Mouse (Mus musculus): ENCODE results near the gene Lhx5.

Lhx5 gene

GRCm38 (mm10) chr5:120465062-120465461 is 33.6 kb downstream of the Lhx5 start:
- no peaks in the 10 kb centered on the region for H3K27me3 ChIP-seq (ENCODE audit: control insufficient read depth, insufficient read depth, low read length, poor library complexity, severe bottlenecking)
- H3K36me3 ChIP-seq (ENCODE audit: control insufficient read depth, insufficient read depth, low read length, poor library complexity, severe bottlenecking) = no peaks in the 10 kb centered on the region
- DNase-seq (ENCODE audit: low read depth, low spot score) = peak; percentile 69

GRCm38 (mm10) chr5:120465860-120466259 is 34.4 kb downstream of the Lhx5 start:
- Histone ChIP-seq H3K27me3 (ENCODE audit: control insufficient read depth, insufficient read depth, low read length, poor library complexity, severe bottlenecking) (no peaks in the 10 kb centered on the region), H3K36me3 (ENCODE audit: control insufficient read depth, insufficient read depth, low read length, poor library complexity, severe bottlenecking) (no peaks in the 10 kb centered on the region)
- DNase-seq (ENCODE audit: low read depth, low spot score) = no peak

- Histone ChIP-seq H3K36me3 (ENCODE audit: control insufficient read depth, insufficient read depth, low read length, poor library complexity, severe bottlenecking) (no peaks in the 10 kb centered on the region), H3K27me3 (ENCODE audit: control insufficient read depth, insufficient read depth, low read length, poor library complexity, severe bottlenecking) (no peaks in the 10 kb centered on the region)
- no peak for DNase-seq (ENCODE audit: low read depth, low spot score)
These were observed 35.5 kb downstream of the Lhx5 start for GRCm38 (mm10) chr5:120467026-120467425.

- H3K36me3 ChIP-seq (ENCODE audit: control insufficient read depth, insufficient read depth, low read length, poor library complexity, severe bottlenecking) = no peaks in the 10 kb centered on the region
- DNase-seq (ENCODE audit: low read depth, low spot score) = no peak
- no peaks in the 10 kb centered on the region for H3K27me3 ChIP-seq (ENCODE audit: control insufficient read depth, insufficient read depth, low read length, poor library complexity, severe bottlenecking)
These were observed 36.8 kb downstream of the Lhx5 start for GRCm38 (mm10) chr5:120468336-120468735.

- no peak for DNase-seq (ENCODE audit: low read depth, low spot score)
- H3K27me3 ChIP-seq (ENCODE audit: control insufficient read depth, insufficient read depth, low read length, poor library complexity, severe bottlenecking) = no peaks in the 10 kb centered on the region
- H3K36me3 ChIP-seq (ENCODE audit: control insufficient read depth, insufficient read depth, low read length, poor library complexity, severe bottlenecking) = no peaks in the 10 kb centered on the region
These were observed 37.3 kb downstream of the Lhx5 start for GRCm38 (mm10) chr5:120468830-120469229.

- DNase-seq (ENCODE audit: low read depth, low spot score) = no peak
- no peaks in the 10 kb centered on the region for H3K36me3 ChIP-seq (ENCODE audit: control insufficient read depth, insufficient read depth, low read length, poor library complexity, severe bottlenecking)
- H3K27me3 ChIP-seq (ENCODE audit: control insufficient read depth, insufficient read depth, low read length, poor library complexity, severe bottlenecking) = no peaks in the 10 kb centered on the region
These were observed 40.0 kb downstream of the Lhx5 start for GRCm38 (mm10) chr5:120471538-120471937.

- no peaks in the 10 kb centered on the region for H3K27me3 ChIP-seq (ENCODE audit: control insufficient read depth, insufficient read depth, low read length, poor library complexity, severe bottlenecking)
- H3K36me3 ChIP-seq (ENCODE audit: control insufficient read depth, insufficient read depth, low read length, poor library complexity, severe bottlenecking) = no peaks in the 10 kb centered on the region
- DNase-seq (ENCODE audit: low read depth, low spot score) = no peak
These were observed 41.3 kb downstream of the Lhx5 start, which contains the start of gene Sdsl for GRCm38 (mm10) chr5:120472770-120473169. Gene Sdsl, minus strand, starts transcription at chr5:120472810.

GRCm38 (mm10) chr5:120473361-120473760 is 41.9 kb downstream of the Lhx5 start:
- DNase-seq (ENCODE audit: low read depth, low spot score) = no peak
- H3K27me3 ChIP-seq (ENCODE audit: control insufficient read depth, insufficient read depth, low read length, poor library complexity, severe bottlenecking) = no peaks in the 10 kb centered on the region

GRCm38 (mm10) chr5:120475861-120476260 is 44.4 kb downstream of the Lhx5 start:
- DNase-seq (ENCODE audit: low read depth, low spot score) = no peak
- Histone ChIP-seq H3K27me3 (ENCODE audit: control insufficient read depth, insufficient read depth, low read length, poor library complexity, severe bottlenecking) (no peaks in the 10 kb centered on the region), H3K36me3 (ENCODE audit: control insufficient read depth, insufficient read depth, low read length, poor library complexity, severe bottlenecking) (no peaks in the 10 kb centered on the region)

More at GRCm38 (mm10) chr5:120473361-120473760, 41.9 kb downstream of the Lhx5 start:
- H3K36me3 ChIP-seq (ENCODE audit: control insufficient read depth, insufficient read depth, low read length, poor library complexity, severe bottlenecking) = no peaks in the 10 kb centered on the region

GRCm38 (mm10) chr5:120476296-120476695 is 44.8 kb downstream of the Lhx5 start, which contains the start of gene Sds:
Gene Sds, plus strand, starts transcription at chr5:120476526.
- H3K27me3 ChIP-seq (ENCODE audit: control insufficient read depth, insufficient read depth, low read length, poor library complexity, severe bottlenecking) = no peaks in the 10 kb centered on the region
- no peak for DNase-seq (ENCODE audit: low read depth, low spot score)
- H3K36me3 ChIP-seq (ENCODE audit: control insufficient read depth, insufficient read depth, low read length, poor library complexity, severe bottlenecking) = no peaks in the 10 kb centered on the region

GRCm38 (mm10) chr5:120477993-120478392 is 46.5 kb downstream of the Lhx5 start:
- no peak for DNase-seq (ENCODE audit: low read depth, low spot score)
- no peaks in the 10 kb centered on the region for H3K36me3 ChIP-seq (ENCODE audit: control insufficient read depth, insufficient read depth, low read length, poor library complexity, severe bottlenecking)
- H3K27me3 ChIP-seq (ENCODE audit: control insufficient read depth, insufficient read depth, low read length, poor library complexity, severe bottlenecking) = no peaks in the 10 kb centered on the region

GRCm38 (mm10) chr5:120479538-120479937 is 48.0 kb downstream of the Lhx5 start:
- Histone ChIP-seq H3K36me3 (ENCODE audit: control insufficient read depth, insufficient read depth, low read length, poor library complexity, severe bottlenecking) (no peaks in the 10 kb centered on the region; the same call in 1 of the 2 replicates), H3K27me3 (ENCODE audit: control insufficient read depth, insufficient read depth, low read length, poor library complexity, severe bottlenecking) (no peaks in the 10 kb centered on the region)
- DNase-seq (ENCODE audit: low read depth, low spot score) = peak; percentile 55

- H3K36me3 ChIP-seq (ENCODE audit: control insufficient read depth, insufficient read depth, low read length, poor library complexity, severe bottlenecking) = peaks cover 4% of the 10 kb centered on the region
- H3K27me3 ChIP-seq (ENCODE audit: control insufficient read depth, insufficient read depth, low read length, poor library complexity, severe bottlenecking) = no peaks in the 10 kb centered on the region
- no peak for DNase-seq (ENCODE audit: low read depth, low spot score)
These were observed 49.7 kb downstream of the Lhx5 start for GRCm38 (mm10) chr5:120481205-120481604.

GRCm38 (mm10) chr5:120483399-120483798 is 51.9 kb downstream of the Lhx5 start:
- peaks cover 4% of the 10 kb centered on the region for H3K36me3 ChIP-seq (ENCODE audit: control insufficient read depth, insufficient read depth, low read length, poor library complexity, severe bottlenecking)
- no peaks in the 10 kb centered on the region for H3K27me3 ChIP-seq (ENCODE audit: control insufficient read depth, insufficient read depth, low read length, poor library complexity, severe bottlenecking)
- DNase-seq (ENCODE audit: low read depth, low spot score) = no peak

GRCm38 (mm10) chr5:120487844-120488243 is 56.3 kb downstream of the Lhx5 start:
- Histone ChIP-seq H3K27me3 (ENCODE audit: control insufficient read depth, insufficient read depth, low read length, poor library complexity, severe bottlenecking) (no peaks in the 10 kb centered on the region), H3K36me3 (ENCODE audit: control insufficient read depth, insufficient read depth, low read length, poor library complexity, severe bottlenecking) (peaks cover 4% of the 10 kb centered on the region)
- DNase-seq (ENCODE audit: low read depth, low spot score) = no peak

- Histone ChIP-seq H3K27me3 (ENCODE audit: control insufficient read depth, insufficient read depth, low read length, poor library complexity, severe bottlenecking) (no peaks in the 10 kb centered on the region), H3K36me3 (ENCODE audit: control insufficient read depth, insufficient read depth, low read length, poor library complexity, severe bottlenecking) (no peaks in the 10 kb centered on the region; the same call in none of the 2 replicates)
- no peak for DNase-seq (ENCODE audit: low read depth, low spot score)
These were observed 59.2 kb downstream of the Lhx5 start for GRCm38 (mm10) chr5:120490679-120491192.
